Mouse (Mus musculus) erythroblast, embryonic 14.5 days (primary cell): Measurements from ENCODE around the gene Ccr4. TPM values are rescaled to one million over a fixed set of nuclear protein-coding genes. Genes with fewer than 3 reads are reported as not detected.

Experiments
- H3K27me3 ChIP-seq: 2 replicates; pipeline ENCODE4 v1.6.1; 2012; ENCODE audit warnings: inconsistent platforms; ENCODE audit not compliant: control insufficient read depth
- H3K36me3 ChIP-seq: 2 replicates; pipeline ENCODE4 v1.6.1; 2012; ENCODE audit warnings: mild to moderate bottlenecking, inconsistent platforms; ENCODE audit not compliant: control insufficient read depth
- H3K4me1 ChIP-seq: 2 replicates; pipeline ENCODE4 v1.6.1; 2012; ENCODE audit warnings: inconsistent platforms; ENCODE audit not compliant: control insufficient read depth
- H3K4me3 ChIP-seq: replicated peaks from 2 replicates; pipeline ENCODE3; 2012; ENCODE audit warnings: moderate library complexity, mild to moderate bottlenecking, inconsistent platforms
- H3K9me3 ChIP-seq: 2 replicates; pipeline ENCODE4 v1.6.1; 2012; ENCODE audit warnings: low read length, inconsistent platforms, mixed read lengths; ENCODE audit not compliant: control insufficient read depth
- GATA1 ChIP-seq: IDR thresholded peaks from 2 replicates; pipeline ENCODE4 v1.6.1; 2012; ENCODE audit warnings: low read length, inconsistent platforms, mixed read lengths
- TAL1 ChIP-seq: IDR thresholded peaks from 3 replicates; pipeline ENCODE4 v1.6.1; 2012; ENCODE audit warnings: low read length, inconsistent platforms, mixed read lengths
- polyA plus RNA-seq: library from polyadenylated mRNA; stranded (reverse); fragments of >175 nt; gene quantifications from 2 replicates; pipeline ENCODE4 v1.2.3, GENCODE M21; 2012

Ccr4 gene
- not detected in 2 replicates for polyA plus RNA-seq

- peaks cover 7% of the 10 kb centered on the region for H3K4me1 ChIP-seq
- H3K27me3 ChIP-seq: no peaks in the 10 kb centered on the region
- no peak within 1 kb of the TSS for H3K4me3 ChIP-seq
- TF ChIP-seq GATA1: no peak
- no peak for TF ChIP-seq TAL1
- H3K36me3 ChIP-seq: no peaks in the 10 kb centered on the region
- no peaks in the 10 kb centered on the region for H3K9me3 ChIP-seq
These were observed at the start of gene Ccr4 for GRCm38 (mm10) chr9:114504816-114505215. Ccr4 (minus strand) TSS chr9:114504916.

GRCm38 (mm10) chr9:114553828-114554227 lies 49.1 kb upstream of the Ccr4 start:
- H3K27me3 ChIP-seq: peaks cover 16% of the 10 kb centered on the region

GRCm38 (mm10) chr9:114550033-114550432 lies 45.3 kb upstream of the Ccr4 start:
- no peaks in the 10 kb centered on the region for H3K27me3 ChIP-seq
- H3K4me1 ChIP-seq: no peaks in the 10 kb centered on the region
- H3K4me3 ChIP-seq: no peak overlapping the region
- H3K36me3 ChIP-seq: no peaks in the 10 kb centered on the region
- H3K9me3 ChIP-seq: no peaks in the 10 kb centered on the region
- TF ChIP-seq GATA1 (no peak), TAL1 (no peak)

More at GRCm38 (mm10) chr9:114553828-114554227, 49.1 kb upstream of the Ccr4 start:
- Histone ChIP-seq H3K4me3 (no peak overlapping the region), H3K9me3 (no peaks in the 10 kb centered on the region), H3K36me3 (no peaks in the 10 kb centered on the region), H3K4me1 (no peaks in the 10 kb centered on the region)
- TF ChIP-seq TAL1: no peak
- no peak for TF ChIP-seq GATA1

- TF ChIP-seq TAL1: no peak
- TF ChIP-seq GATA1: no peak
- Histone ChIP-seq H3K4me1 (no peaks in the 10 kb centered on the region), H3K27me3 (no peaks in the 10 kb centered on the region), H3K9me3 (no peaks in the 10 kb centered on the region), H3K4me3 (no peak overlapping the region), H3K36me3 (no peaks in the 10 kb centered on the region)
These were observed 44.4 kb upstream of the Ccr4 start for GRCm38 (mm10) chr9:114549117-114549516.

- H3K4me3 ChIP-seq: no peak overlapping the region
- H3K4me1 ChIP-seq: no peaks in the 10 kb centered on the region
- TF ChIP-seq TAL1 (no peak), GATA1 (no peak)
These were observed 43.8 kb upstream of the Ccr4 start for GRCm38 (mm10) chr9:114548496-114548895.

GRCm38 (mm10) chr9:114547643-114548077 lies 42.9 kb upstream of the Ccr4 start:
- Histone ChIP-seq H3K27me3 (no peaks in the 10 kb centered on the region), H3K9me3 (no peaks in the 10 kb centered on the region), H3K4me1 (no peaks in the 10 kb centered on the region)

More at GRCm38 (mm10) chr9:114548496-114548895, 43.8 kb upstream of the Ccr4 start:
- no peaks in the 10 kb centered on the region for H3K27me3 ChIP-seq
- no peaks in the 10 kb centered on the region for H3K36me3 ChIP-seq
- no peaks in the 10 kb centered on the region for H3K9me3 ChIP-seq

GRCm38 (mm10) chr9:114546765-114547164 lies 42.0 kb upstream of the Ccr4 start:
- H3K4me3 ChIP-seq: no peak overlapping the region
- TF ChIP-seq GATA1 (no peak), TAL1 (no peak)
- H3K36me3 ChIP-seq: no peaks in the 10 kb centered on the region
- no peaks in the 10 kb centered on the region for H3K9me3 ChIP-seq
- no peaks in the 10 kb centered on the region for H3K27me3 ChIP-seq
- H3K4me1 ChIP-seq: no peaks in the 10 kb centered on the region

More at GRCm38 (mm10) chr9:114547643-114548077, 42.9 kb upstream of the Ccr4 start:
- Histone ChIP-seq H3K36me3 (no peaks in the 10 kb centered on the region), H3K4me3 (no peak overlapping the region)
- TF ChIP-seq TAL1 (no peak), GATA1 (no peak)

- no peak overlapping the region for H3K4me3 ChIP-seq
- H3K36me3 ChIP-seq: no peaks in the 10 kb centered on the region
- no peaks in the 10 kb centered on the region; the same call in 1 of the 2 replicates for H3K4me1 ChIP-seq
- no peak for TF ChIP-seq TAL1
- no peak for TF ChIP-seq GATA1
- no peaks in the 10 kb centered on the region for H3K9me3 ChIP-seq
- no peaks in the 10 kb centered on the region for H3K27me3 ChIP-seq
These were observed 40.2 kb upstream of the Ccr4 start for GRCm38 (mm10) chr9:114544754-114545393.

GRCm38 (mm10) chr9:114543882-114544753 lies 39.4 kb upstream of the Ccr4 start:
- no peaks in the 10 kb centered on the region for H3K27me3 ChIP-seq
- H3K9me3 ChIP-seq: no peaks in the 10 kb centered on the region
- no peaks in the 10 kb centered on the region; the same call in 1 of the 2 replicates for H3K4me1 ChIP-seq
- no peak overlapping the region for H3K4me3 ChIP-seq
- TF ChIP-seq GATA1: no peak
- H3K36me3 ChIP-seq: no peaks in the 10 kb centered on the region
